Mouse (Mus musculus) midbrain, embryonic 11.5 days (tissue): Measurements from ENCODE around the gene Ppp3ca. TPM values are rescaled to one million over a fixed set of nuclear protein-coding genes. Genes with fewer than 3 reads are reported as not detected.
A peak's percentile ranks its signal among the peaks of the same experiment; 100 is the strongest.

Source experiments
- ATAC-seq: fragments of 200-750 bp; cut with Nextera tagmentation; 2 replicates; pipeline ENCODE4 v1.8.0; 2017; ENCODE audit warnings: moderate TSS enrichment, moderate library complexity; ENCODE audit not compliant: low FRiP score
- DNase-seq: peaks from one replicate; pipeline ENCODE4 v3.0.0; 2015; ENCODE audit warnings: low spot score; ENCODE audit errors: missing footprints
- H3K27ac ChIP-seq: fragments of 300-500 bp; sonication (generic); 2 replicates; pipeline ENCODE4 v1.5.1; 2014; ENCODE audit warnings: low read depth, low read length
- H3K27me3 ChIP-seq: fragments of 300-500 bp; sonication (generic); 2 replicates; pipeline ENCODE4 v1.6.1; 2014; ENCODE audit warnings: mild to moderate bottlenecking, low read length, moderate library complexity, mixed read lengths; ENCODE audit not compliant: control insufficient read depth, insufficient read depth
- H3K36me3 ChIP-seq: fragments of 300-500 bp; sonication (generic); 2 replicates; pipeline ENCODE4 v1.6.1; 2014; ENCODE audit warnings: mild to moderate bottlenecking, low read length, moderate library complexity, mixed read lengths; ENCODE audit not compliant: control insufficient read depth, insufficient read depth
- H3K4me1 ChIP-seq: fragments of 300-500 bp; sonication (generic); 2 replicates; pipeline ENCODE4 v1.6.1; 2014; ENCODE audit warnings: low read length; ENCODE audit not compliant: control insufficient read depth, insufficient read depth
- H3K4me2 ChIP-seq: fragments of 300-500 bp; sonication (generic); 2 replicates; pipeline ENCODE4 v1.6.1; 2014; ENCODE audit warnings: mild to moderate bottlenecking, moderate library complexity
- H3K4me3 ChIP-seq: fragments of 300-500 bp; sonication (generic); 2 replicates; pipeline ENCODE4 v1.5.1; 2014; ENCODE audit warnings: low read depth, low read length
- H3K9ac ChIP-seq: fragments of 300-500 bp; sonication (generic); 2 replicates; pipeline ENCODE4 v1.6.1; 2014; ENCODE audit warnings: low read length
- H3K9me3 ChIP-seq: fragments of 300-500 bp; sonication (generic); 2 replicates; pipeline ENCODE4 v1.6.1; 2016; ENCODE audit warnings: low read length; ENCODE audit not compliant: control insufficient read depth
- WGBS: fragments of 180-500 bp; shearing (Covaris S2); extraction: QIAGEN DNeasy Blood & Tissue Kit; methylation state at CpG from one replicate; pipeline ENCODE4 v1.1.7; 2014; 5-methylcytosine and 5-hydroxymethylcytosine counted together
- polyA plus RNA-seq: library from polyadenylated mRNA; unstranded; fragments of >200 nt; fragmentation: Nextera tagmentation; extraction: Ambion mirVana; gene quantifications from 2 replicates; pipeline ENCODE4 v1.2.1, GENCODE M21; 2014

Ppp3ca gene
- polyA plus RNA-seq, 1 experiment from 2014 or later, result 57.8 TPM

DNA sequence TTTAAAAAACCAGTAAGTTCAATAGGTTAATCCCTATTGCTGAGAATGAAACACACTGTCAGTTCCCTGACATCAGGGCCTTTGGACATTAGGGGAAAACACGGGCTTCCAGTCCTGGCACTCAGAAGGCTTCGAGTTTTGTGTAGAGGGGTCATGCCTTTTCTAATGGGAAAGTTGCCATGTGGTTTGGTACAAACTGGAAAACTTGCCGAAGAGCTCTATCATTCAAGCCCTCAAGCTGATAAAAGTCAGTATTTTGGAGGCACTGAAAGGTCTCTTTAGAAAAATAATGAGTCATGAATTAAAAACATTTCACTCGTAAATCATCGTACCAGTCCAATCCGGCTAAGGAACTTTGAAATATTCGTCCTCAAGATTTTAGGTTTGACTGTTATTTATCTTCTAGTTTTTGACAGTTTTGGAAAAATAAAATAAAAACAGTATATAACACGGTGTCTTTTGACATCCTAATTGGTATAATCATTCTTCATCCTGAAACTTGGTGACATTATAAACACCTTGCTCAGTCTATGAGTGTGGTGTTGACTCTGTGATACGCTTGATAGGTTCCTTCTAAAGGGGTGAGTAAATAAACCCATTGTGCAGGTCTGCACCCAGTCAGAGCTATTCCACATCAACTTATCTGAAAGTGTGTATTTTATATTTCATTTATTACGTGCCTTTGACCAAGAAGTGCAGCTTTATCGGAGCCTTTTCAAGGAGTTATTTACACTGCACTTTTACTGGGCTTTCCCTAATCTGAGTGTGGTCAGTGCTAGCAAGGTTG, 192.3 kb downstream of the Ppp3ca start:
- no peaks in the 10 kb centered on the region for H3K27me3 ChIP-seq
- no peak overlapping the region for H3K9ac ChIP-seq
- H3K27ac ChIP-seq, result no peak overlapping the region
- H3K9me3 ChIP-seq, result no peaks in the 10 kb centered on the region
- H3K4me2 ChIP-seq, result no peak overlapping the region
- DNase-seq, result no peak
- no peaks in the 10 kb centered on the region for H3K4me1 ChIP-seq
- no peak for ATAC-seq
- WGBS, result 85% methylated on average over 11 of the region's 11 CpGs
- no peaks in the 10 kb centered on the region for H3K36me3 ChIP-seq
- H3K4me3 ChIP-seq, result no peak overlapping the region

DNA sequence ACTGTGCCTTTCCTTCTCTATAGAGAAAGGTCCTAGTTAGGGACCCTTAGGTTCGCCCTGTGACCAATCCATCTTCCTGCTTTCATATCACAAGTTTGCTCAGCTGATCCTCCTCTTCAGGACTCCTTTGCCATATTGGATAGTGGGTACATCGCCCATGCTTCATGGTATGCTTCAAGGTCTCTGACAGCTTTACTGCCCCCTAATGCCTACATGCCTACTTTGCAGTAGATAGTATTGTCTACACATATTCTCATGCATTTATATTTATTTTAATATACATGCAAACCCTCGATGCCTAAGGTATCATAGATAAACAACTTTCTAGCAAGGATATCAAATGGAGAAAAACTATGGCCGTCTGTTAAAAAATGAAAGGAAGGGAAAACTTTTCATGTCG, 193.2 kb downstream of the Ppp3ca start:
- Histone ChIP-seq H3K4me2 (no peak overlapping the region), H3K36me3 (no peaks in the 10 kb centered on the region), H3K9ac (no peak overlapping the region), H3K27me3 (no peaks in the 10 kb centered on the region), H3K27ac (no peak overlapping the region), H3K4me1 (no peaks in the 10 kb centered on the region), H3K9me3 (no peaks in the 10 kb centered on the region), H3K4me3 (no peak overlapping the region)
- 88% methylated on average over 5 of the region's 5 CpGs for WGBS
- ATAC-seq (0 out of 2 replicates have a peak, but pooled peaks have one; percentile 19), DNase-seq (no peak)

DNA sequence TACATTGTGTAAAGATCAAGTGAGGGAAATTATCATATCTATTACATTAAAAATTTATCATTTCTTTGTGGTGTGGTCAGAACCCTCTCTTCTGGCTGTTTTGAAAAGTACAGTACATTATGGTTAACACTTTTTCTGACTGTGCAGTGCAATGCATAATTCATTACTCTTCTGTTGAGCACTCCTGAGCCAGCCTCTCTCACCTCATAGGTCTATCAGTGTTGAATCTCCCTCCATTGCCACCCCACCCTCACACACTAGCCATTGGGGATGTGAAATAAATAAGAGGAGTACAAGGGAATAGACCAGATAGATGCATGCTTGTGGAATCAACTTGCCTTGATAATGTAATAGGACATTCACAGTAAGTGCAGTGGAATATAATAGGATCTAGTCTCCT, 194.4 kb downstream of the Ppp3ca start:
- no peak for ATAC-seq
- no peak overlapping the region for H3K27ac ChIP-seq

DNA sequence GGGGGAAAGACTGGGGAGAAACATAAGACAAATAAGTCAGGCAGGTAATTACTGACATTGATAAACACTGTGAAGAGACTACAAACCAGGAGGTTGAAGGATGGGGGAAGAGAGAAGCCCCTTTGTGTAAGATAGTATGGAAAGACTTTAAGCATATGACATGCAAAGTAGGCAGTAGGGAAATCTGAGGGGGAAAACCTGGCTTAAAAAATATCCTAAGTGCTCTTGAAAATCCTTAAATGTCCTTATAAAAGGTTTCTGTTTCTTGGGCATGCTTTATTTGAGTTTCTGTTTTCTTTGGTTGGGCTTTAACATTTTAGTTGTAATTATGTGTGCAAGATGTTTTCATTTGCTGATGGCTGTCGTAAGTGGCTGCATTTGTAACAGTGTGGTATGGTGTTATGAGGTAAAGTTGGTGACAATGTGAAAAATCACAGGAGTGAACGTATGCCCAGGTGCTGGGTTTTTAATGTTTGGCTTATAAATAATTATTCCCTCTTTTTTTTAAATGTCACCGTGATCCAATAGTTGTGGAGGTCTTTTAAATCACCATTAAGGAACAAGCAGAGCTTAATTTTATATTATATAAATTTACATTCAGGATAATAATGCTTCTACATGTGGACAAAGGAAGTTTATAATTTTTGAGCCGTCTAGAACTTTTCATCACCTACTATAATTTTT, 195.4 kb downstream of the Ppp3ca start:
- ATAC-seq, result no peak
- no peak for DNase-seq
- Histone ChIP-seq H3K4me2 (no peak overlapping the region), H3K36me3 (no peaks in the 10 kb centered on the region), H3K4me3 (no peak overlapping the region), H3K4me1 (no peaks in the 10 kb centered on the region), H3K27me3 (no peaks in the 10 kb centered on the region), H3K9me3 (no peaks in the 10 kb centered on the region), H3K9ac (no peak overlapping the region), H3K27ac (no peak overlapping the region)
- WGBS, result 98% methylated on average over 4 of the region's 4 CpGs

More for the DNA sequence above, 194.4 kb downstream of the Ppp3ca start:
- Histone ChIP-seq H3K36me3 (no peaks in the 10 kb centered on the region), H3K4me3 (no peak overlapping the region), H3K9ac (no peak overlapping the region), H3K4me1 (no peaks in the 10 kb centered on the region), H3K4me2 (no peak overlapping the region), H3K27me3 (no peaks in the 10 kb centered on the region), H3K9me3 (no peaks in the 10 kb centered on the region)
- no peak for DNase-seq

DNA sequence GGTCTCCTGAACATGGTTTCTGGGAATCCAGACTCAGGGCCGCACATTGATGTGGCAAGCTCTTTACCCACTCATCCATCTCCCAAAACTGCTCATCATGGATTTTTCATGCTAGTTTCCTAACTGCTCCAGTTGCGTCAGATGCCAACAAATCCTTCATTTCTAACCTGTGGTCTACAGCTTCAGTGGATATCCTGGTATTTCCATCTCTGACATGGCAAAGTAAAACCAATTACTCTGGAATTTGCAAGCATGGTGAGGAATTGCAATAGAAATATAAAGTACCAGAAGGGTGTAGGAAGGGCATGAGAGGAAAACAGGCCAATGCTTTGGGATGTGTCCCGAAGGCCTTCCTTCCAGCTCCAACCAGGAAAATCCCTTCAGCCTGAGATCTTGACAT, 196.2 kb downstream of the Ppp3ca start:
- no peaks in the 10 kb centered on the region for H3K4me1 ChIP-seq
- no peak overlapping the region for H3K4me2 ChIP-seq
- no peak overlapping the region for H3K4me3 ChIP-seq
- no peaks in the 10 kb centered on the region for H3K36me3 ChIP-seq
- DNase-seq (no peak), ATAC-seq (no peak)
- WGBS, result 93% methylated on average over 3 of the region's 3 CpGs
- no peak overlapping the region for H3K27ac ChIP-seq
- H3K27me3 ChIP-seq, result no peaks in the 10 kb centered on the region
- no peaks in the 10 kb centered on the region for H3K9me3 ChIP-seq
- no peak overlapping the region for H3K9ac ChIP-seq

DNA sequence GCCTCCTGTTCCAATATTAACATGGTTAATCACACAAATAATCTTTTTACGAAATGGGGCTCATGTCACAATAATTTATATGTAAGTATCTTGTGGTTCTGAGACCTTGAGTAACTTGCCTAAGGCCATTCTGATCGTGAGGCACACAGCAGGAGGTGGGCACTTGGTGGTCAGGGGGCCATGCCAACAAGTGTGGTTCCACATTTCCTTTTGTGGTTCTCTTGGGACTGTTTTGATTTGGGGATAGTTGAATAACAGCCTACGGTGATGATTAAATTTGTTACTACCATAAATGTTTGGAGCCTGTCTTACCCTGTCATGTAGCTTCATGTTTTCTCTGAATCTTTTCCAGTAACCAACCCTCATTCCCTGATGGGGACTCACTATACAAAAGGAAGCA, 196.6 kb downstream of the Ppp3ca start:
- H3K36me3 ChIP-seq, result no peaks in the 10 kb centered on the region
- WGBS, result 89% methylated on average over 3 of the region's 3 CpGs
- H3K9ac ChIP-seq, result no peak overlapping the region
- no peaks in the 10 kb centered on the region for H3K9me3 ChIP-seq
- H3K4me3 ChIP-seq, result no peak overlapping the region
- H3K4me1 ChIP-seq, result no peaks in the 10 kb centered on the region
- H3K4me2 ChIP-seq, result no peak overlapping the region
- no peak overlapping the region for H3K27ac ChIP-seq
- H3K27me3 ChIP-seq, result no peaks in the 10 kb centered on the region
- DNase-seq (no peak), ATAC-seq (no peak)

DNA sequence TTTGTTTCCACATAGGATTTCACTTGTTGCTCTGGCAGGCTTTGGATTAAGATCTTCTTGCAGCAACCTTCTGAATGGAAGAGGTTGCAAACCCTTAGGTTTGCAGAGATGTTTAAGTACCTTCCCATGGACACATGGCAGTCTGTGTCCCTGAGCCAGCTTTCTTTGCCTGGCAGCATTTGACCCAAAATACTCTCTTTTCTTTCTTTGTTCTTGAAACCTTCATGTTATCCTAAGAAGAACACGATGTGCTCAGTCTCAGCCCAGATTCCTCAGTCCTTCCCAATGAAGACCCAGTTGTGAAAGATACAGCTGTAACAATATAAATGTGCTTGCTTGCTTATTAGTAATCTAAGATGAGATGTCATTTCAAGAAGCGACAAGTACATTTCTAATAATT, 197.4 kb downstream of the Ppp3ca start:
- Histone ChIP-seq H3K4me2 (no peak overlapping the region), H3K9ac (no peak overlapping the region), H3K27me3 (no peaks in the 10 kb centered on the region), H3K4me1 (no peaks in the 10 kb centered on the region), H3K36me3 (no peaks in the 10 kb centered on the region), H3K4me3 (no peak overlapping the region), H3K27ac (no peak overlapping the region), H3K9me3 (no peaks in the 10 kb centered on the region)
- ATAC-seq (no peak), DNase-seq (no peak)
- 97% methylated on average over 2 of the region's 2 CpGs for WGBS

DNA sequence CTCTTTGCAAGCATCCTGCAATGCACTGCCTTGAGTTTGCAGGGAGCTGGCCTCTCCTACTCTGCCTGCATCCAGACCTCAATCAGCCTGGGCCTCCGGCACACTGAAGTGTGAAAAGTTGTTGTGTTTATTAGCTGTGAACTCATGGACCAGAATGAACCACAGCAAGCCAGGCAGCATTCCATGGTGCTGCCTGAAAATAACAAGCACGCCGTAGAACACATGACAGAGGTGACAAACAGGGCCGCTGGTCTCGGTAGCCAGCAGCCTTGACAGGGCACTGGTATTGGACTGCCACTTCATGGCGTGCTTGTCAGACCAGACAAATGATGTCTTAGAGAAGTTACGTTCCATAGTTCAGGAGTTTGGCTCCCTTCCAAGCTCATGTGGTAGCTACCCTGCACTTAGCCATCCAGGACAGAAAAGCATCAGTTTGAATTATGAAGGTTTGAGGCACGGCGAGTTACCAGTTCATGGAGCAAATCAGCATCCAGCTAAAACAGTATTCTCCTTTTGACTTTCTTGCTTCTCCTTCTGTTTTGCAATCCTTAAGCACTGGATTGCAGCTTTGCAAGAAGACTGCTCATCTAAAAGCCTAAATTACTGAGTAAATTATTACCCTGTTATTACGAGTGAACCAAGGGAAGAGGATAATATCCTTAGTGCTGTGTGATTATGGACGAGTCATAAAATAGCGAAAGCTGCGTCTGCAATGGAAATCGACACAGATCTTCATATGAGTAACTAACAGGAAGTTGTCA, 202.0 kb downstream of the Ppp3ca start:
- ATAC-seq, result no peak

More for the DNA sequence above, 202.0 kb downstream of the Ppp3ca start:
- H3K4me3 ChIP-seq, result no peak overlapping the region
- no peaks in the 10 kb centered on the region for H3K9me3 ChIP-seq
- no peak overlapping the region for H3K27ac ChIP-seq
- no peak overlapping the region for H3K4me2 ChIP-seq
- H3K9ac ChIP-seq, result no peak overlapping the region
- WGBS, result 89% methylated on average over 14 of the region's 14 CpGs
- H3K27me3 ChIP-seq, result no peaks in the 10 kb centered on the region
- H3K4me1 ChIP-seq, result peaks cover 6% of the 10 kb centered on the region; the same call in 1 of the 2 replicates
- no peaks in the 10 kb centered on the region for H3K36me3 ChIP-seq
- no peak for DNase-seq
